Mouse (Mus musculus) limb, embryonic 10.5 days (tissue): ENCODE measurements around the gene Gm21586. TPM values are rescaled to one million over a fixed set of nuclear protein-coding genes. Genes with fewer than 3 reads are reported as not detected.
"Not testable (repeated sequence)": the region's sequence is repeated elsewhere in the genome, so short reads cannot be mapped to it uniquely, and the experiment has no call there.

ENCODE experiments used
- DNase-seq: peaks from one replicate; pipeline ENCODE4 v3.0.0-alpha.2; 2017; ENCODE audit warnings: low spot score
- H3K27ac ChIP-seq: fragments of 300-500 bp; sonication (generic); 2 replicates; pipeline ENCODE4 v1.5.1; 2016; ENCODE audit warnings: mild to moderate bottlenecking
- H3K27me3 ChIP-seq: fragments of 300-500 bp; sonication (generic); 2 replicates; pipeline ENCODE4 v1.6.1; 2016; ENCODE audit warnings: low read depth, mild to moderate bottlenecking; ENCODE audit not compliant: poor library complexity, severe bottlenecking
- H3K36me3 ChIP-seq: fragments of 300-500 bp; sonication (generic); 2 replicates; pipeline ENCODE4 v1.6.1; 2016; ENCODE audit warnings: mild to moderate bottlenecking, moderate library complexity
- H3K4me1 ChIP-seq: fragments of 300-500 bp; sonication (generic); 2 replicates; pipeline ENCODE4 v1.6.1; 2016
- H3K4me3 ChIP-seq: fragments of 300-500 bp; sonication (generic); 2 replicates; pipeline ENCODE4 v1.5.1; 2016; ENCODE audit warnings: mild to moderate bottlenecking, moderate library complexity
- H3K9me3 ChIP-seq: fragments of 300-500 bp; sonication (generic); replicated peaks from 2 replicates; pipeline ENCODE4 v1.6.1; 2016; ENCODE audit warnings: mild to moderate bottlenecking
- WGBS: fragments of 180-500 bp; shearing (Covaris S2); methylation state at CpG from one replicate; pipeline ENCODE4 v1.1.7; 2016; 5-methylcytosine and 5-hydroxymethylcytosine counted together
- polyA plus RNA-seq: library from polyadenylated mRNA; unstranded; fragments of >200 nt; fragmentation: Nextera tagmentation; extraction: Ambion mirVana; gene quantifications from 2 replicates; pipeline ENCODE4 v1.2.1, GENCODE M21; 2016

Gene Gm21586
- polyA plus RNA-seq, result not detected in 2 replicates

DNA sequence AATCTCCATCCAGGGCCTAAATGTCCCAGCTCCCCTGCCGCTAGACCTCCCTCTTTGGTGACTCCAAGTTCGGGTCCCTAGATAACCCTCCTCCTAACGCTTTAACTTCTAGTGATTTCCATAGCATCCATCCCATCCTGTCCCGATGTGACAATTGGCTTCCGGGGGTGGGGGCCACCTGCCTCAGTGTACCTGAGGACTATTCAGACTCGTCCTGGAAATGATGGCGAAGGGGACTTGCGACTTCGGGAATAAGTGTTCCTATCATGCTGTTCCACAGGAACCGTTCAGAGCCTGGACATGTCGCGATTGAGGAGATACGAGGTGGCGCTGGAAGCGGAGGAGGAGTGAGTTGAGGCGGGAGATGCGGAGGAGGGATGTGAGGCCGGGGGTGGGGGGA lies at the start of gene Gm21586:
Gm21586 (plus strand) TSS at position 301 of the 400 bp plus-strand sequence.
- H3K27me3 ChIP-seq, H3K9me3 ChIP-seq, DNase-seq, H3K4me1 ChIP-seq, H3K27ac ChIP-seq, H3K4me3 ChIP-seq, H3K36me3 ChIP-seq: not testable (repeated sequence)
- no CpG with 5 or more reads among the region's 18 CpGs for WGBS

DNA sequence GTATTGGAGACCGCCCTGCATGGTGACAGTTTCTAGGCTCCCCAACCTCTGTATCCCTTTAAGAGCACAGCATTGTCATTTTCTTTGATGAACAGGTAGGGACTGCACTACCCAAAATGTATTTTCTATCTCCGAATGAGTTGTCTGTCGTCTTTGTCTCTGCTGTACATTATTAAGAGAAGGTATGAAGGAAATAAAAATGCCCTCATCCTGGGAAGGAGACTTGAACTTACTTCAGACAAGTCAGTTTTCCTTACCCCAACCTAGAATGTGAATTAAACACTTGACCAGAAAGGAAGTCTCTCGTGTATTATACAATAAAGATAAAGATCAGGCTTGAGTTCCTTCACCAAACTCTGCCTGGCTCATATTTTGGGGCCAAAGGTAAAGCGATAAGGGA lies 27.3 kb downstream of the Gm21586 start, which contains the start of gene Gm2163:
Gm2163 (plus strand) TSS at position 301 of the 400 bp plus-strand sequence.
- H3K27me3 ChIP-seq, H3K36me3 ChIP-seq, H3K4me1 ChIP-seq, DNase-seq, H3K4me3 ChIP-seq, H3K9me3 ChIP-seq, H3K27ac ChIP-seq: not testable (repeated sequence)
- WGBS, result no CpG with 5 or more reads among the region's 5 CpGs

Other genes starting within 250 kb of the Gm21586 start
- not detected in 2 replicates for gene Gm10600, start 198.7 kb upstream of the Gm21586 start, polyA plus RNA-seq
- not detected in 2 replicates for gene Ccl21b, start 183.6 kb upstream of the Gm21586 start, polyA plus RNA-seq
- gene Gm21953, start 145.1 kb upstream of the Gm21586 start, polyA plus RNA-seq, result not detected in 2 replicates
- not detected in 2 replicates for gene Fam205a3, start 121.0 kb upstream of the Gm21586 start, polyA plus RNA-seq
- 0.10 TPM in 1 of 2 replicates, not detected in the other for gene Gm2163, start 27.4 kb downstream of the Gm21586 start, polyA plus RNA-seq
- gene Fam205a2, start 88.8 kb downstream of the Gm21586 start, polyA plus RNA-seq, result not detected in 2 replicates
- gene Gm10591, start 172.8 kb downstream of the Gm21586 start, polyA plus RNA-seq, result not detected in 2 replicates
- gene Gm2564, start 190.3 kb downstream of the Gm21586 start, polyA plus RNA-seq, result not detected in 2 replicates
- gene Ccl27b, start 215.9 kb downstream of the Gm21586 start, polyA plus RNA-seq, result not detected in 2 replicates
- gene Il11ra2, start 222.5 kb downstream of the Gm21586 start, polyA plus RNA-seq, result not detected in 2 replicates